Mouse (Mus musculus): ENCODE measurements around the gene Bcam. TPM values are rescaled to one million over a fixed set of nuclear protein-coding genes. Genes with fewer than 3 reads are reported as not detected.

The Bcam gene
- polyA plus RNA-seq, 1 experiment = 29.3 TPM

DNA sequence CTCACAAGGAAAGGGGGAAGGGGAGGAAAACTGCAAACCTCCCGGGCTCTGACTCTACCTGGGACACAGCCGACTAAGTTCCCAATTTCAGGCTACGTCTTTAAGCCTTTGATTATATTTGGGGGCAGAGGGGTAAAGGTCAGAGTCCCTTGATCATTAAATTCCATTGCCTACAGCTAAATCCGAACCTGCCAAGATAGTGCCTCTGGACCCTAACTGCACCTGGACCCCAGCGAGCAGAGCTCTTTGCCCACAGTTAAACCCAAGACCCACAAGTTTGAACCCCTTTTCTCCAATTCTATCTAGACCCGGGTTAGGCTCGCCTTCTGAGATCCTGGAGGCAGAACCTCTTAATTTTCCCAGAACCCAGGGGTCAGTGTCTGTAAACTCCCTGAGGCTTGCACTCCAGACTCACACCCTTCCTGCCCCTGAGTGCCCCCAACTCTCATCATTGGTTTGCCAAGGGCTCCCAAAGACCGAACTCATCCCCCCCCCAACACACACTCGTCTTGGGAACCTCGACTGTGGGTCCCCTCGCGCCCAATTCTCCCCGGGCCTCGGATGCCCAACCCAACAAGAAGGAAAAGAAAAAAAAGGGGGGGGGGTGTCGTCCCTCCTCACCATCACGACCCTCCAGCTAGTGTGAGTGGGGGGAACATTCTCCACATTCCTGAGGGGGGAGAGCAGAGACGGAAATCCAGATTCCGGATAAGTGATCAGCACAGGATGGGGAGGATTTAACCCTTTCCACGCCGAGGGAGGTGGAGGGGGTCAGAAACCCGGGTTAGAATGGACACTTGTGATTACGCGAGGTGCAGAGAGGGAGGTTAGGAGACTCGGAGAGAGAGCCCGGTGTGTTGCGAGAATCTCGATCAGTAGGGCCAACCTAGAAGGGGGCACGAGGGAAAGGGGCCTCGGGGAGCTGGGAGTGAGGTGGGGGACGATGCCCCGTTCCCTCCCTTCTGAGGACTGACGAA, 22.3 kb downstream of the Bcam start:
- Histone ChIP-seq H3K36me3 (ENCODE audit: control insufficient read depth, insufficient read depth) (no peaks in the 10 kb centered on the region), H3K4me2 (ENCODE audit: low read depth) (peak overlapping the region; percentile 92), H3K27me3 (ENCODE audit: control insufficient read depth, insufficient read depth, insufficient read length) (no peaks in the 10 kb centered on the region), H3ac (ENCODE audit: control insufficient read depth, insufficient read length) (peak overlapping the region; percentile 23), H3K79me2 (ENCODE audit: control insufficient read depth, insufficient read depth) (no peaks in the 10 kb centered on the region), H3K4me3 (peak overlapping the region; percentile 63)
- no peak for TF ChIP-seq POLR2A (IDR thresholded peaks at IDR 0.05; ENCODE audit: insufficient read length, low read depth)
- TF ChIP-seq E2F4 (IDR thresholded peaks at IDR 0.05; ENCODE audit: insufficient read depth) = no peak
- TF ChIP-seq MYOG (IDR thresholded peaks at IDR 0.05; ENCODE audit: control insufficient read depth in 1 of 3, insufficient read depth in 1 of 3, insufficient read length in 2 of 3, low read depth in 2 of 3) = no peak
- TF ChIP-seq USF1 (IDR thresholded peaks at IDR 0.05; ENCODE audit: low read depth) = no peak
- TF ChIP-seq MYOD1 (IDR thresholded peaks at IDR 0.05; ENCODE audit: control insufficient read depth in 1 of 3, insufficient read length in 2 of 3, low read depth in 2 of 3) = no peak
- no peak for TF ChIP-seq CEBPB (IDR thresholded peaks at IDR 0.05; ENCODE audit: insufficient read depth, poor library complexity, severe bottlenecking)
- TF ChIP-seq SRF (IDR thresholded peaks at IDR 0.05; ENCODE audit: control insufficient read depth, insufficient read length, low read depth) = no peak
- TF ChIP-seq MAX (IDR thresholded peaks at IDR 0.05; ENCODE audit: low read depth) = no peak
- TF ChIP-seq POLR2AphosphoS2 (IDR thresholded peaks at IDR 0.05; ENCODE audit: insufficient read length, low read depth) = no peak

DNA sequence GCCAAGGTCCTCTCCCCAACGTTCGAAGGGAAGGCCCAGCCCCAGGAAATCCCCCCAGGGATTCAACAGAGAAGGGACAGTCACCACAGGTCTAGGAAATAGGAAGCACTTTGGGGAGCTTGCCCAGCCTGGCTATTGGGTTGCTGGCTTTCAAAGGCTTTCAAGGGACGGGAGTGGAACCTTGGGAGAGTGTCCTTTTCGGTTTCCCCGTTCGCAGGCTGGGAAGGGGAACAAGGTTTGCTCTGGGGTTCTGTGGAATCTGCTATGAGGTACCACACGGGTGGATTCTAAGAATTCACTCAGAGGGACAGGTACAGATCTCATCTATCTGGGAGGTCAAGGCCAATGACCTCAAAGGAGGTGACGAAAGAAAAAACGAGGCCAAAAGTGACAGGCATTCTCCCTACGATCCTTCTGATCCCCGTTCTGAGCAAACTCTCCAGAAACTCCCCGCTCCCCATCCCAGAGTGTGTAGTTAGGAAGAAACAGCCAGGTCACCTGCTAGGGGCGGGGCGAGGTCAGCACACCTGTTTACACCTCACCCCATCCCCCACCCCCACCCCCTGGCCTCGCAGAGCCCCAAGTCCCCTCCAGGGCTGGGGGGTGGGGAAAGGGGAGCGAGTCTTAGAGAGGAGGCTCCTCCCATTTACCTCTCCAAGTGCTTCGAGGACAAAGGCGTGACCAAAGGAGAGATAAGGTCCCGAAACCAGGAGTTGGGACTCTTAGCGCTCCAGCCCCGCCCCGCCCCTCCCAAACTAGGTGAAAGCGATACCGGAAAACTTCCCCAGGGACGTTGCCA, 23.2 kb downstream of the Bcam start:
- peak overlapping the region; percentile 63 for H3K4me3 ChIP-seq
- TF ChIP-seq USF1 (IDR thresholded peaks at IDR 0.05; ENCODE audit: low read depth) = no peak
- TF ChIP-seq E2F4 (IDR thresholded peaks at IDR 0.05; ENCODE audit: insufficient read depth) = no peak
- no peak for TF ChIP-seq REST (IDR thresholded peaks at IDR 0.05; ENCODE audit: insufficient read depth, insufficient read length)
- no peak for TF ChIP-seq MYOG (IDR thresholded peaks at IDR 0.05; ENCODE audit: control insufficient read depth in 1 of 3, insufficient read depth in 1 of 3, insufficient read length in 2 of 3, low read depth in 2 of 3)
- TF ChIP-seq POLR2A (IDR thresholded peaks at IDR 0.05; ENCODE audit: insufficient read length, low read depth) = no peak
- no peak for TF ChIP-seq SRF (IDR thresholded peaks at IDR 0.05; ENCODE audit: control insufficient read depth, insufficient read length, low read depth)
- TF ChIP-seq MAX (IDR thresholded peaks at IDR 0.05; ENCODE audit: low read depth) = no peak
- TF ChIP-seq CEBPB (IDR thresholded peaks at IDR 0.05; ENCODE audit: insufficient read depth, poor library complexity, severe bottlenecking) = no peak
- no peak for TF ChIP-seq TCF12 (IDR thresholded peaks at IDR 0.05; ENCODE audit: insufficient read depth, poor library complexity, severe bottlenecking)

DNA sequence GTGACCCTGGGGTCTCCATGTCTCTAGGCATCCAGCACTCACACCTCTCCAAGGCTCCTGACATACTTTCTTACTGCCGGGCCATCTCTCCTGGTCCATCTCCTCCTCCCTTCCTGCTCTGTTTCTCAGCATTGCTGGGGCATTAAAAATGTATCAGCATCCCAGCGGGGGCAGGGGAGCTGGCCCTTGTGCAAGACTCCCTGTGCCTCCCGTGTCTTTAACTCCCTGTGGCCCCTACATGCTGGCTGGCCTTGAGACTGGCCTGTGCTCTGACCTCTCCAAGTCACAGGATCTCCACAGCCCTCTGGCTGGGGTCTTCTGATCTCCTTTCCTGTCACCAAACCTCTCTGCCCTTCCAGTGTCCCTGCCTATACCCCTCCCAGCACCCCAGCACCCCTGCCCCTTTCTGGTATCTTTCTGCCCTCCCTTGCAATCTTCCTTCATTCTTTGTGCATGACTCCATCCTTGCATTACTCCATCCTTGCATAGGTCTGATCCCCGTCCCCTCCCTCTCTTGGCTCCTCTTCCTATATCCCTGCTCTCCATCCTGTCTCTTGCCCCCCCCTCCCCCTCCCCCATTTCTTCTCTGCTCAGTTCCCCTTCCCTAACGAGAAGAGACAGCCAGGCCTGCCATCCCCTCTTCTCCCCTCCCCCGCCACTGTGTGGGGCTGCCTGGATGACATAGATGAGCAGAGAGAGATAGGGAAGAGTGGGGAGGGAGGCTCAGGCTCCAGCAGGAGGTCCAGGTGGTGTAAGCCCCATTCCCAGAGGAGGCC, 24.2 kb downstream of the Bcam start:
- H3K36me3 ChIP-seq (ENCODE audit: control insufficient read depth, insufficient read depth) = no peaks in the 10 kb centered on the region
- no peak overlapping the region for H3K4me2 ChIP-seq (ENCODE audit: low read depth)
- H3K4me3 ChIP-seq = no peak overlapping the region
- TF ChIP-seq REST (IDR thresholded peaks at IDR 0.05; ENCODE audit: insufficient read depth, insufficient read length) (no peak), MYOG (IDR thresholded peaks at IDR 0.05; ENCODE audit: control insufficient read depth in 1 of 3, insufficient read depth in 1 of 3, insufficient read length in 2 of 3, low read depth in 2 of 3) (no peak), SRF (IDR thresholded peaks at IDR 0.05; ENCODE audit: control insufficient read depth, insufficient read length, low read depth) (no peak), E2F4 (IDR thresholded peaks at IDR 0.05; ENCODE audit: insufficient read depth) (no peak), TCF3 (IDR thresholded peaks at IDR 0.05; ENCODE audit: insufficient read length, low read depth) (no peak), TCF12 (IDR thresholded peaks at IDR 0.05; ENCODE audit: insufficient read depth, poor library complexity, severe bottlenecking) (no peak), MAX (IDR thresholded peaks at IDR 0.05; ENCODE audit: low read depth) (no peak), MYOD1 (IDR thresholded peaks at IDR 0.05; ENCODE audit: control insufficient read depth in 1 of 3, insufficient read length in 2 of 3, low read depth in 2 of 3) (no peak), CEBPB (IDR thresholded peaks at IDR 0.05; ENCODE audit: insufficient read depth, poor library complexity, severe bottlenecking) (no peak), POLR2A (IDR thresholded peaks at IDR 0.05; ENCODE audit: insufficient read length, low read depth) (no peak), POLR2AphosphoS2 (IDR thresholded peaks at IDR 0.05; ENCODE audit: insufficient read length, low read depth) (no peak), USF1 (IDR thresholded peaks at IDR 0.05; ENCODE audit: low read depth) (no peak)
- H3K27me3 ChIP-seq (ENCODE audit: control insufficient read depth, insufficient read depth, insufficient read length) = no peaks in the 10 kb centered on the region
- no peaks in the 10 kb centered on the region for H3K79me2 ChIP-seq (ENCODE audit: control insufficient read depth, insufficient read depth)
- H3ac ChIP-seq (ENCODE audit: control insufficient read depth, insufficient read length) = no peak overlapping the region

More for the DNA sequence above, 23.2 kb downstream of the Bcam start:
- Histone ChIP-seq H3K79me2 (ENCODE audit: control insufficient read depth, insufficient read depth) (no peaks in the 10 kb centered on the region), H3K4me2 (ENCODE audit: low read depth) (peak overlapping the region; percentile 92), H3K27me3 (ENCODE audit: control insufficient read depth, insufficient read depth, insufficient read length) (no peaks in the 10 kb centered on the region), H3K36me3 (ENCODE audit: control insufficient read depth, insufficient read depth) (no peaks in the 10 kb centered on the region), H3ac (ENCODE audit: control insufficient read depth, insufficient read length) (no peak overlapping the region)

DNA sequence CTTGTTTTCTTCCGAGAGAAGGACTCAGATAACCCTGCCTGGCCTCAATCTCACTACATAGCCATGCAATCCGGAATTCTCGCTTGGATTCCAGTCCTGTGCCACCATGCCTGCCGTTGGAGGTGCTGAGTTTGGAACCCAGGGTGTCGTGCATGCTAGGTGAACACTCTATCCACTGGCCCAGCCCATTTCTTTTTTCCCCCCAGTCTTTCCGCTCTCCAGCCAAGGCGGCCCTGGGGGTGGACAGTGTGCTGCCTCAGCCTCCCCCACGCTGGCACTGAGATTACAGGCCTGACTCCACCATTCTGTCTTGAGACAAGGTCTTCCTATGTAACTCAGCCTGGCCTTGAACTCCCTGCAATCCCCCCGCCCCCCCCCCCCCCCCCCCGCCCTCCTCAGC, 24.8 kb downstream of the Bcam start:
- no peaks in the 10 kb centered on the region for H3K27me3 ChIP-seq (ENCODE audit: control insufficient read depth, insufficient read depth, insufficient read length)
- no peaks in the 10 kb centered on the region for H3K36me3 ChIP-seq (ENCODE audit: control insufficient read depth, insufficient read depth)
- H3K4me3 ChIP-seq = no peak overlapping the region
- no peaks in the 10 kb centered on the region for H3K79me2 ChIP-seq (ENCODE audit: control insufficient read depth, insufficient read depth)
- no peak overlapping the region for H3ac ChIP-seq (ENCODE audit: control insufficient read depth, insufficient read length)
- no peak for TF ChIP-seq POLR2AphosphoS2 (IDR thresholded peaks at IDR 0.05; ENCODE audit: insufficient read length, low read depth)
- no peak for TF ChIP-seq MYOD1 (IDR thresholded peaks at IDR 0.05; ENCODE audit: control insufficient read depth in 1 of 3, insufficient read length in 2 of 3, low read depth in 2 of 3)
- TF ChIP-seq SRF (IDR thresholded peaks at IDR 0.05; ENCODE audit: control insufficient read depth, insufficient read length, low read depth) = no peak
- no peak for TF ChIP-seq TCF3 (IDR thresholded peaks at IDR 0.05; ENCODE audit: insufficient read length, low read depth)
- no peak for TF ChIP-seq E2F4 (IDR thresholded peaks at IDR 0.05; ENCODE audit: insufficient read depth)
- no peak for TF ChIP-seq MYOG (IDR thresholded peaks at IDR 0.05; ENCODE audit: control insufficient read depth in 1 of 3, insufficient read depth in 1 of 3, insufficient read length in 2 of 3, low read depth in 2 of 3)
- TF ChIP-seq USF1 (IDR thresholded peaks at IDR 0.05; ENCODE audit: low read depth) = no peak
- no peak for TF ChIP-seq REST (IDR thresholded peaks at IDR 0.05; ENCODE audit: insufficient read depth, insufficient read length)
- TF ChIP-seq POLR2A (IDR thresholded peaks at IDR 0.05; ENCODE audit: insufficient read length, low read depth) = no peak
- no peak for TF ChIP-seq CEBPB (IDR thresholded peaks at IDR 0.05; ENCODE audit: insufficient read depth, poor library complexity, severe bottlenecking)
- TF ChIP-seq TCF12 (IDR thresholded peaks at IDR 0.05; ENCODE audit: insufficient read depth, poor library complexity, severe bottlenecking) = no peak
- no peak overlapping the region for H3K4me2 ChIP-seq (ENCODE audit: low read depth)
